Mouse (Mus musculus): Measurements from ENCODE around the gene Pitpnm1. TPM values are rescaled to one million over a fixed set of nuclear protein-coding genes. Genes with fewer than 3 reads are reported as not detected.
"Not testable (repeated sequence)": the region's sequence is repeated elsewhere in the genome, so short reads cannot be mapped to it uniquely, and the experiment has no call there.

Pitpnm1 gene
- total and polyA plus RNA-seq, 3 experiments = 15.9 to 43.8 (median 34.7) TPM

GRCm38 (mm10) chr19:4059069-4059740, 40.6 kb upstream of the Pitpnm1 start, which contains the start of gene Gstp3:
Gene Gstp3 (minus strand): TSS chr19:4059569.
- Histone ChIP-seq H3K79me2 (replicated peaks; ENCODE audit: control insufficient read depth, extremely low read depth, insufficient read depth, poor library complexity, severe bottlenecking) (no peaks in the 10 kb centered on the region), H3K4me2 (ENCODE audit: insufficient read depth, low read depth, poor library complexity, severe bottlenecking) (no peak within 1 kb of the TSS), H3K4me1 (ENCODE audit: control insufficient read depth in 1 of 2, insufficient read depth in 2 of 2) (peaks cover 21 to 25% of the 10 kb centered on the region in 2 experiments), H3K27me3 (replicated peaks) (no peaks in the 10 kb centered on the region), H3K36me3 (replicated peaks in 1 of 2; ENCODE audit: control insufficient read depth in 1 of 2, insufficient read depth in 1 of 2, low read length in 1 of 2) (no peaks in the 10 kb centered on the region), H3K4me3 (replicated peaks in 1 of 3; ENCODE audit: low read depth in 2 of 3, low read length in 2 of 3, poor library complexity in 1 of 3) (no peak within 1 kb of the TSS), H3K9me3 (replicated peaks; ENCODE audit: low read length) (peaks cover 3% of the 10 kb centered on the region), H3K9ac (ENCODE audit: insufficient read depth, low read depth) (no peak within 1 kb of the TSS), H3K27ac (ENCODE audit: insufficient read depth, low read depth) (no peak within 1 kb of the TSS; the same call in 1 of the 2 replicates)
- dilution Hi-C loops (cut with MboI; ENCODE audit: extremely low pct_ligation_motif_present, extremely low pct_unique_long_range_greater_than_20kb, low sequenced_read_pairs) (no loop called here), in situ Hi-C loops (cut with MboI; ENCODE audit: low pct_ligation_motif_present, low pct_unique_long_range_greater_than_20kb, low sequenced_read_pairs) (no loop called here)
- TF ChIP-seq RCOR1 (conservative IDR thresholded peaks at IDR 0.05; ENCODE audit: low read depth, low read length) (no peak), USF1 (IDR thresholded peaks at IDR 0.05; ENCODE audit: low read depth, low read length) (peak; percentile 7; the same call in 1 of the 2 replicates), NRF1 (IDR thresholded peaks at IDR 0.05; ENCODE audit: low read depth, low read length) (no peak), BHLHE40 (IDR thresholded peaks at IDR 0.05; ENCODE audit: low read depth, low read length) (0 out of 2 replicates have a peak, but pooled peaks have one; percentile 22)
- no peak for DNase-seq (ENCODE audit: extremely low read depth)

- H3K27me3 ChIP-seq (replicated peaks); H3K79me2 ChIP-seq (replicated peaks; ENCODE audit: control insufficient read depth, extremely low read depth, insufficient read depth, poor library complexity, severe bottlenecking); H3K9me3 ChIP-seq (replicated peaks; ENCODE audit: low read length); H3K9ac ChIP-seq (ENCODE audit: insufficient read depth, low read depth); DNase-seq (ENCODE audit: extremely low read depth); H3K36me3 ChIP-seq (replicated peaks in 1 of 2; ENCODE audit: control insufficient read depth in 1 of 2, insufficient read depth in 1 of 2, low read length in 1 of 2); H3K4me3 ChIP-seq (replicated peaks in 1 of 3; ENCODE audit: low read depth in 2 of 3, low read length in 2 of 3, poor library complexity in 1 of 3); H3K4me2 ChIP-seq (ENCODE audit: insufficient read depth, low read depth, poor library complexity, severe bottlenecking); in situ Hi-C loops (cut with MboI; ENCODE audit: low pct_ligation_motif_present, low pct_unique_long_range_greater_than_20kb, low sequenced_read_pairs); H3K27ac ChIP-seq (ENCODE audit: insufficient read depth, low read depth); dilution Hi-C loops (cut with MboI; ENCODE audit: extremely low pct_ligation_motif_present, extremely low pct_unique_long_range_greater_than_20kb, low sequenced_read_pairs): not testable (repeated sequence)
- peaks cover 21% of the 10 kb centered on the region in 2 experiments for H3K4me1 ChIP-seq (ENCODE audit: control insufficient read depth in 1 of 2, insufficient read depth in 2 of 2)
Observed at GRCm38 (mm10) chr19:4060044-4060898, 39.5 kb upstream of the Pitpnm1 start.

- Histone ChIP-seq H3K9me3 (replicated peaks; ENCODE audit: low read length) (peaks cover 3% of the 10 kb centered on the region), H3K4me3 (replicated peaks in 1 of 3; ENCODE audit: low read depth in 2 of 3, low read length in 2 of 3, poor library complexity in 1 of 3) (no peak overlapping the region), H3K9ac (ENCODE audit: insufficient read depth, low read depth) (no peak overlapping the region), H3K4me2 (ENCODE audit: insufficient read depth, low read depth, poor library complexity, severe bottlenecking) (0 out of 2 replicates have a peak overlapping the region, but pooled peaks have one; percentile 10), H3K27me3 (replicated peaks) (no peaks in the 10 kb centered on the region), H3K79me2 (replicated peaks; ENCODE audit: control insufficient read depth, extremely low read depth, insufficient read depth, poor library complexity, severe bottlenecking) (no peaks in the 10 kb centered on the region), H3K27ac (ENCODE audit: insufficient read depth, low read depth) (peak overlapping the region; percentile 24; the same call in 1 of the 2 replicates), H3K4me1 (ENCODE audit: control insufficient read depth in 1 of 2, insufficient read depth in 2 of 2) (peaks cover 14 to 21% of the 10 kb centered on the region in 2 experiments), H3K36me3 (replicated peaks in 1 of 2; ENCODE audit: control insufficient read depth in 1 of 2, insufficient read depth in 1 of 2, low read length in 1 of 2) (no peaks in the 10 kb centered on the region)
- dilution Hi-C loops (cut with MboI; ENCODE audit: extremely low pct_ligation_motif_present, extremely low pct_unique_long_range_greater_than_20kb, low sequenced_read_pairs) (no loop called here), in situ Hi-C loops (cut with MboI; ENCODE audit: low pct_ligation_motif_present, low pct_unique_long_range_greater_than_20kb, low sequenced_read_pairs) (no loop called here)
- DNase-seq (ENCODE audit: extremely low read depth) = no peak
- no peak for TF ChIP-seq TCF12 (IDR thresholded peaks at IDR 0.05; ENCODE audit: low read depth, low read length)
- TF ChIP-seq MAFK (IDR thresholded peaks at IDR 0.05; ENCODE audit: insufficient replicate concordance, low read length) = no peak
- TF ChIP-seq POLR2AphosphoS2 (IDR thresholded peaks at IDR 0.05; ENCODE audit: low read depth, low read length) = no peak
- no peak for TF ChIP-seq CHD1 (IDR thresholded peaks at IDR 0.05; ENCODE audit: low read depth, low read length)
- TF ChIP-seq UBTF (IDR thresholded peaks at IDR 0.05; ENCODE audit: low read depth, low read length) = no peak
- TF ChIP-seq ZMIZ1 (IDR thresholded peaks at IDR 0.05; ENCODE audit: low read depth, low read length) = no peak
- TF ChIP-seq ELF1 (IDR thresholded peaks at IDR 0.05; ENCODE audit: low read depth, low read length) = no peak
- no peak for TF ChIP-seq NRF1 (IDR thresholded peaks at IDR 0.05; ENCODE audit: low read depth, low read length)
- TF ChIP-seq BHLHE40 (IDR thresholded peaks at IDR 0.05; ENCODE audit: low read depth, low read length) = no peak
- no peak for TF ChIP-seq JUN (IDR thresholded peaks at IDR 0.05; ENCODE audit: insufficient read depth, low read depth, low read length)
- TF ChIP-seq USF2 (conservative IDR thresholded peaks at IDR 0.05; ENCODE audit: low read depth, low read length) = no peak
- no peak for TF ChIP-seq MYC (IDR thresholded peaks at IDR 0.05; ENCODE audit: low read depth, low read length)
- no peak for TF ChIP-seq SMC3 (IDR thresholded peaks at IDR 0.05; ENCODE audit: low read depth, low read length)
- no peak for TF ChIP-seq PAX5 (IDR thresholded peaks at IDR 0.05; ENCODE audit: low read length)
- no peak for TF ChIP-seq MAZ (IDR thresholded peaks at IDR 0.05; ENCODE audit: low read depth, low read length)
- TF ChIP-seq ZC3H11A (IDR thresholded peaks at IDR 0.05; ENCODE audit: low read depth, low read length) = no peak
- TF ChIP-seq RAD21 (IDR thresholded peaks at IDR 0.05; ENCODE audit: low read depth, low read length) = no peak
Observed at GRCm38 (mm10) chr19:4060899-4061465, 38.8 kb upstream of the Pitpnm1 start.
